Mouse (Mus musculus) spleen, postnatal 10 days (tissue): ENCODE data around the gene Ttll5.

Experiments used
- DNase-seq, 2 experiments: peaks; one replicate each; pipeline ENCODE4 v3.0.0; 2021 to 2022; ENCODE audit warnings: low spot score in 2 of 2

Ttll5 gene

DNA sequence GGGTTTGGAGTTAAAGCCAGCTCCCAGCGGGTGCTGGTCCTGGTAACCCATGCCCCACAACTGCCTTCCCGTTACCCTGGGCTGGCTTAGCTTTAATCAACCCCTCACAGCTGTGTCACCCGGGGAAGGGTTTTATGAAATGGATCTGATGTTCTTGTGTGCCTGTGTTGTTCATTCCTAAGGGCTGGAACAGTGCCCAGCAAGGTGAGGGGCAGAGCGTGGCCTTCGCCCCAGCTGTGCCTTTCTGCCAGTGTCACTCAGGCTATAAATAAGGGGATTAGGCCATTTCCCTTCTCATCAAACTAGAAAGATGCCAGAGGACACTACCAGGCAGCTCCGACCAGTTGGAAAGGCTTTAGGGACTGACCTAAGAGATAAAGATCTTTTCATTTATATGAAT is 225.4 kb downstream of the Ttll5 start:
- DNase-seq: no peak

DNA sequence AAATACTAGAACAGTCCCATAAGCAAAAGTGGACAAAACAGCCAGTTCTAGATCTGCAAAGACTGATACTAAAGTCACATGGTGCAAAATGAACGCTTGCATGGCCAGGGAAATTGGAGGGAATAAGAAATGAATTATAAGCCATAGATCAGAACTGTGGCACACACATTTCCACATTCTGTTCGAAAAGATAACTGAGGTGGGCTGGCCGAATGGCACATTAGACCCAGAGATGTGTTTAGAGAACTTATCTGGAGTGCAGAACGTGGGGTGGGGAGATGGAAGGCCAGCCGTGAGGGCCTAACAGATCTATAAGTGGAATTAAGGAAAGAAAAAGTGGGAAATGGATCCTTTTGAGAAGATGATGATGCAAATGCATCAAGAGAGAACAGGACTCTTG is 227.0 kb downstream of the Ttll5 start:
- no peak for DNase-seq

DNA sequence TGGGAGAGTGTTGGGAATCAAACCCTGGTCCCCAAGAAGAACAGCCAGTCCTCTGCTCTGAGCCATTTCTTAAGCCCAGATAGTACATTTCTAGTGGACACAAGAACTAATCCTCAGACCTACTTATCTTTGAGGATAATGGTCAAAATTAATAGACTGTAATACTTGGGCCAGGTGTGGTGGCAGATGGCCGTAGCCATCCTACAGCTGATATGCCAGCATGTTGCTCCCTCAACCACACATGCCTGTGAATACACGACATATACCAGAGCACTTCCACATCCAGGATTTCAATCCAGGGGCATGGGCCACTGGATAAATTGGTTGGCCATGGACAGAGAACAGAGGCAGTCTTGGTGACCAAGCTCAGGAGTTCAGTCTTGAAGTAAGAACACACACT is 230.8 kb downstream of the Ttll5 start:
- DNase-seq: no peak

DNA sequence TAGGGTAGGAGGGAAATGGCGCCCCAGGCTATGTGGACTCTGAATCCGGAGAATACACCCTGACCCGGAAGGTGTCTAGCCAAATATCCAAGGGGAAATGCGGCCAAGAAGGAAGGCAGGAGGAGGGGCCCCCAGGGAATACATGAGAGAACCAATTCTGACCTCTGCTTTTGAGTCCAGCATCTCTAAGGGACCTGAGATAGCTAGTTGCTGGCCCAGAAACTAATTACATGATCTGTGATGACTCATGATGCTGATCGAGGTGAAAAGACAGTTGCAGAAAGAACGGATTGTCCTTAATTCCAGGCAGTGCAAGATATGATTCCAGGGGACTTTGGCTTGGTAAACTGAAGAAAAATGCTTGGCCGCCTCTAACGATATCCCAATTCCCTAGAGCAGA is 232.5 kb downstream of the Ttll5 start:
- DNase-seq: no peak

DNA sequence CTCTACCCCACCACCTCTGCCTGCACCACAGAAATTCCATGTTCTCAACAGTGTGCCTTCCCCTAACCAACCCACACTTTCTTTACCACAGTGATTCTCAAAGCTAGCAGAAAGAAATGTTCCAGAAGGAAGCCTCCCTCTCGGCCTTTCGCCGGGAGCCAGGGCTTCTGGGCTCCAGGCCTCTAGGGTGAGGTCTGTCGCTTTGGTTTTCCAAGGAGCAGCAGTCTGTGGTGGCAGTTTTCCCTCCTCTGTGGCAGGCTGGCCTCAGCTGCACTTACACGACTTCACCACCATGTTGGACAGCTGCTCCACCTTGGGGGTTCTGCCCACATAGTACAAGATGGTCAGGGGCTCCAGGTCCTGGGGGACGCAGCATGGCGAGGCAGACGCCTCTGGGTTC is 233.1 kb downstream of the Ttll5 start:
- DNase-seq: no peak

DNA sequence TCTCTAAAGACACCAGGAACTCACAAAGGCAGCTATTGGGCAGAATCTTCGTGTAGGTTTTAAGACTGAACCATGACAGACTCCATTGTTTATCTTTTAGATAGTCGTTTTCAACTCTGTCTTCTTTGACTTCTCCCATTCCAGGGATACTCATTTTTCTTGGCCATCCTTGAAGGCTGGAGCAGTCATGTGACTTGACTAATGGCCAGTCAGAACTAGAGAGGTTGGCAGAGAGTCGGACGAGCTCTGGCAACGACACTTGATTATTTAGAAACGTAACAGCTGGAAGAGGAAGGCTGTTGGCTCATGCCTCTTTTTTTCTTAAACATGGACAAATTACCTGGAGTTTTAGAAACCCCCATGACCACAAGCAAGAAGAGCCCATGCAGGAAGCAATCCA is 234.9 kb downstream of the Ttll5 start:
- no peak for DNase-seq

DNA sequence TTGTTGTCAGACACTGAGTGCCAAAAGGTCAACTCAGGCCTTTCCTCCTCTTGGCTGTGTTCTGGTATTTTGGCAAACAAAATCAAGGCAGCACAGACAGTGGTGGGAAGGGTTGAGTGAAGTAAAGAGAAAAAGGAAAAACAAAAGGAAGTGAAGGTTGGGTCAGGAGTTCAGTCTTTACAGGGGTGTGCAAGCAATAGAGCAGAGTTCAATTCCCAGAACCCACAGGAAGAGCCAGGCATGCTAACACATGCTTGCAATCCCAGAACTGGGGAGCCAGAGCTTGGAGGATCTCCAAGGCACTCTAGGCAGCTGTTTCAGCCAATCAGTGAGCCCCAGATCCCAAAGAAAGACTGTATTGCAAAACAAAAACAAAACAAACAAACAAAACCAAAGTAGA is 240.3 kb downstream of the Ttll5 start:
- no peak for DNase-seq

DNA sequence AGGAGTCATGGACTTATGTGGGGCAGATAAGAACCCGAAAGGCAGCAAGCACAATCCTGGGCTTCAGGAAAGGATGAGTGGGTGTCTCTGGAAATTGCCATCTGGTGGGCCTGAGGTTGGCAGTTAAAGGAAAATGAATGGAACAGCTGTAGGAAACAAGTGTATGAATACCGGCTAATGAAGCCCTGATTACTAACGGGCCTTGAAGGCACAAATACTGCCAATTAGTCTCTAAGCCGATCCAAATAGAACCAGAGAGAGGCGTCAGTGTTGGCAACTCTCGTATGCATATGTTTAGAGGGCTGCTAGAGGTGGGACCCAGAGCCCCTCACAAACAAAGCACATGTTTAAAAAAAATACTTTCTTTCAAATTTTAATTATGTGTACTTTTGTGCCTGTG is 247.0 kb downstream of the Ttll5 start:
- no peak for DNase-seq

DNA sequence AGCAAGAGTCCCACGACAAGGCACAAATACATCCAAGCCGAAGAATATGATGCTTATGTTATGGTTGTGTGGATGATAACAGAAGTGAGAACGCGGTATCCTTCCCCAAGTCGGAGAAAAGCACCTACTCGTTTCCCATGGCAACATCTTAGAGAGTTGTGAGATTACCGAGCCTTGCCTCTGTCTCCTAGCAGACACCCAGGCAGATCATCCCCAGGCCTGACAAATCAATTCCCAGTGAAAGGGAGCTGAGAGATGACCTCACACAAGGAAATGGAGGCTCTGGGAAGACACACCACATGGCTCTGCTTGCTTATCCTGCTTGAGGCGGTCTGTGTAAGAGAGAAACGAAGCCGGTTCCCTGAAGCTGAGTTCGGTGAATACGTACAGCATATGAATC is 250.2 kb downstream of the Ttll5 start:
- no peak for DNase-seq

DNA sequence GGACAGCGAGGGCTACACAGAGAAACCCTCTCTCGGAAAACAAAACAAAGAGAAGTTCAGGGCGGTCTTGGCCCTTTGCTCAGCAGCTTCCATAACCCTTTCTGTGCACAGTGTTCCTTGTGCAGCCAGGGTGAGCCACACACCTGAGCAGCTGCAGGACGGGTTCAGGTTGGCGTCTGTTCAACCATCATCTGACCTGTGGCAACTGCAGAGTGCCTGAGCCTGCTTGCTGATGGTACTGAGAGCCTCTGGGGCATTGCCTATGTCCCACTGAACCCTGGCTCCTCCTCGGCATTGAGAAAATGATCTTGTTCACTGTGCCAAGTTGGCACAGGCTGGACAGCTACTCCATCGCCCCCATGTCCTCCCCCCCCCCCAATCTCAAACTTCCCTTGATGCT is 250.9 kb downstream of the Ttll5 start:
- DNase-seq: no peak

DNA sequence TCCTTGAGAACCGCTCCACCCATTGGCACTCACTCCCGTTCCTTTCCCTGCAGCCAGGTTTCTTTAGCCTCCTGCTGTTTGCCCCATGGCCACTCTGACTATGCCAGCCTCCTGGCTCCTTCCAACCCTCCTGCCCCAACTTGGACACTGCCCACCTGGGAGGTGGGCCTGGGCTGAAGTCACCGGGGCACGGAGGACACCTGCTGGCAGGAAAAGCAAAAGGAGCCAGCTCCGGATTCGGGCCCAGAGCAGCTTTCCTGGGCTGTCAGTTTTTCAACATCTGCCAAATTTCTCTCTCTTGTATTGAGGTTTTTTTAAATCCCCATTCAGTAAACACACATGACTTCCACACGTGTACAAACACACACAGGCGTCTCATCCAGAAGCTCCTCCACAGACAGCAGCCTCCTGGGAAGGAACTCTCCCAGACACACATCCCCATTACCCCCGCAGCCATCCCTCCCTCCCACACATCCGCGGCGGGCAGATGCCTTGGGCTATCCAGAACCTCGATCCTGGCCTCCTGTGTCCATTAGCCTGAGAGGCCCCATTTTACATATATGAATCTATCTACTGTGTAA is 252.0 kb downstream of the Ttll5 start:
- no peak for DNase-seq

DNA sequence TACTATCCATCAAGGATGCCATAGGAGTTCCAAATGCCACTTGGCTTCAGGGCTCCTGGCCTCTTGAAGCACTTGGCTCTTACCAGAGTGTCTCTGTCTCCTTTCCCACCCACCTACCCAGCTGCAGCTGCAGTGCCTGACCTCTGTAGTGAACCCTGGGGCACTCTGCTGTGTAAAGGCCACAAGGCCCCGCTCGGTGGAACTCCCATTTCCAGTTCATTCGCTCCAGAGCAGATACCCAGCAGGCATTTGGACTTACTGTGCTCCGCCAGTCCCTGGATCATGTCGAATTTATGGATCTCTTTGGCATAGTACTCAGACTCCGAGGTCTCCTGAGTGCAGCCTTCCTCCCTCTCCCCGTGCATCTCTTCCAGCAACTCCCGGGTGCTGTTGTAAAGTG is 252.9 kb downstream of the Ttll5 start:
- no peak for DNase-seq

DNA sequence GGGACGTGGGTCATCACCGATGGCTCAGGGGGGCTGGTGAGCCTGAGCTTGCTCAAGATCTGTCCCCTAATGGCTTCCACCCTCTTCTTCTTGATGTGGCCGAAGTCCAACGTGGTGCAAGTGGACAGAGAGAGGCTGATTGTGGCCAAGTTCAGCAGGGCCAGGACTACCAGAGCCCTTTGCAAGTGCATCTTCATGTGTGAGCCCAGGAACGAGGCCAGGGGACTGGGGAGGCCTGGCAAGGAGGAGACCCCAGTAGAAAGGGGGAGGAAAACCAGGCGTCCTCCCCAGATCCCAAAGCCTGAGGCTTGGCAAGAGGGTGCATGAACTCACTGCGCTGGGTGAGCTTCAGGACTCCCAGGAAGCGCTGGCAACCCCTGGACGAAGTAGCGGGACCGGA is 253.3 kb downstream of the Ttll5 start:
- DNase-seq: no peak

DNA sequence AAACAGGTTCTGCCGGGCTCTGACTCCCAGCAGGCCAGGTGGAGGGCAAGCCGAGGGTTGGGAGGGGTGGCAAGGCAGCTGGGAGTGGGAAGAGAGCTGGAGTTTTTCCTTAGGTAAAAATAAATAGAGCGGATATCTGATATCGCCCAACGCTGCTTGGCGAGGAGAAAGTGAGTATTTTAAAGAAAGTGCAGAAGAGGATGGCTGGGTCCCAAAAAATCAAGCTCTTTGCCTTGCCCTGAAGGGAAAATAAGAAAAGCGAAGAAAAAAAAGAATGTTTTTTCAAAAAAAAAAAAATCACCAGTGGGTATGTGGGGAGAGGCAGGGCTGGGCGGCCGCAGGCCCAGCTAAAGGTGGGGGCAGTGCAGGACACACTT is 253.7 kb downstream of the Ttll5 start:
- no peak for DNase-seq

DNA sequence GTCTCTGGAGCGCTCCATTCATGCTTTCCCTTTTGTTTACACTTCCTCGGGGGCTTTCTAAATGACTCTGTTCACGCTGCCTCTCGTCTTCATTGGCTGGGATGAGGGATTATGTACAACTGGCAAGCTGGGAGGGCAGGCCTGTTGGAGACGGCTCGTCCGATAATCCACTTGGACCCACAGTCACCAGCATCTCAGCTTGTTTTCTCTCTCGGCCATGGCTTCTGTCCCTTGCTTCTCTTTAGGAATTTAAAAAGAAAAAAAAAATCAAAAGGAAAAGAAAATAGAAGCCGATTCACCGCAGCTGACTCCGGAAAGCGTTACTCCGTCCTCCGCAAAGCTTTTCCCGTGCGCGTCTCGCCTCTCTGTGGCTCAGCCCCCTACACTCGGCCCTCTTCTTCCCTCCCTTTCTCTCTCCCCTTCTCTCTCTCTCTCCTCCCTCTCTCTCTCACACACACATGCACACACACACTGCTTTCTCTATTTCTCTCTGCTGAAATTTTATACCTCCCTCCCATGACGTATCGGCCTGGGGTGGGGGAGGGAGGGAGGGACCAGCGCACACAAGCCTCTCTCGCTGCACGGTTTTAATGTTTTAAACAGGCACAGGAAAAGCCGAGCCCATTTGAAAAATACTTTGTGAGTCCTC is 254.2 kb downstream of the Ttll5 start, which contains the start of gene Tgfb3:
Tgfb3 (minus strand) TSS at position 489 of the 649 bp plus-strand sequence.
- no peak for DNase-seq

DNA sequence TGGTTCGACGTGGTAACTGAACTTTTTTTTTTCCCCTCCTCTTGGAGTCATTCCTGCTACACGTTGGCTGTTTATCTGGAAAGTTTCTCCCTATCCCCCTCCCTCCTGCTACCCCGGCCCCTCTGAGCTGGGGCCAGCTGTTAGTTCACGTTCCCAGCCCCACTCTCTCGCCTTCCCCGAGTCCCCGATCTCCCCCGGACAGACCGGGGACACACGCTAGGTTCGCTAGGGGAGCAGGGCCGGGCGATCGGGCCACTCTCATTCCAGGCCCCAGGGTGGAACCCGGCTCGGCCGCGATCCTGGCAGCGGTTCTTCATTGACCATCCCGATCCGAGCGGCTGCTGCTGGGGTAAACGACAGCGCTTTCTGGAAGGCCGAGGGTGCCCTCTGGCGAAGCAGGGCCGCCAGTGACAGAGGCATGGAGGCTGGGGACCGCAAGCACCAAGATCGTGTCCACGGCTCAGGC is 254.8 kb downstream of the Ttll5 start:
- DNase-seq: peak; percentile 64 to 84

DNA sequence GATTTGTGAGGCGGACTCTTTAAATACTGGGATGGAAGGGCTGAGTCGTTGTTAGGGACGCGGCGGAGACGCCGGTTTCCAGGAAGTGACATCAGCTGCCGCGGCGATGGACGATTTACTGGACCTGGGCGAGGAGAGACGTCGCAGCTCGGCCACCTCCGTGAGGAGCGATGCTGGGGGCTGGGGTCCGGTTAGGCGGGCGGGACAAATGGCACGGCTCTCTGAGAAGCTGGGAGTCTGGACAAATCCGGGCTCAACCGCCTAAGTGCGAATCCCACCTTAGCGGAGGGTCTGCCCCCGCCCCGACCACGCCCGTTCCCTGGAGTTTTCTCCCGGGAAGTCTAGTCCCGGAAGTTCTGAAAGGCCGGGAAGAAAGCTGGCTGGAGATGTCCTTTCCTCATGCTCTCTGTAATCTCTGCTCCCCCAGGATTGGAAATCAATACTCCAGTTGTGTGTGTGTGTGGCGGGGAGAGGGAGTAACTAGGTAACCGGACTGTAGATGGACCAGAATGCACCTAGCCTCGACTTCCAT is 258.1 kb downstream of the Ttll5 start, which contains the start of gene Ift43:
Ift43 (plus strand) TSS at position 61 of the 532 bp plus-strand sequence.
- DNase-seq: peak in 1 of 2 experiments; percentile 50

DNA sequence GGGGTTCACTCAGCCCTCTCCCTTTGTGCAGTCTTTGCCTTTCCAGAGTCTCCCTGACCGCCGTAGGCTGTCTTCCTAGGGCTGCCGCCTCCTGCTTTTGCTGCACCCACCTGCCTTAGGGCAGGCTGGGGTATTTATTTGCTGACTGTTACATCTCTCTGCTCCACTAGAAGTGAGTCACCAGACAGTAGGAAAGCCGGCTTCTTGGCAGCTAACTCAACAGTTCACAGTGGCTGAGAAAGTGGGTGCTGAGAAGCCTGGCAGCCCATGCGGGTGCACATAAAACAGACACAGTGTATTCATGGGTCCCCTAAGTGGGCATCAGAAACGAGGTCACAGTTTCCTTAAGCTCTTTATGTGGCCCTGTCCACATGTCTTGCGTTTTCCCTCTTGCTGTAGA is 261.4 kb downstream of the Ttll5 start:
- DNase-seq: no peak

DNA sequence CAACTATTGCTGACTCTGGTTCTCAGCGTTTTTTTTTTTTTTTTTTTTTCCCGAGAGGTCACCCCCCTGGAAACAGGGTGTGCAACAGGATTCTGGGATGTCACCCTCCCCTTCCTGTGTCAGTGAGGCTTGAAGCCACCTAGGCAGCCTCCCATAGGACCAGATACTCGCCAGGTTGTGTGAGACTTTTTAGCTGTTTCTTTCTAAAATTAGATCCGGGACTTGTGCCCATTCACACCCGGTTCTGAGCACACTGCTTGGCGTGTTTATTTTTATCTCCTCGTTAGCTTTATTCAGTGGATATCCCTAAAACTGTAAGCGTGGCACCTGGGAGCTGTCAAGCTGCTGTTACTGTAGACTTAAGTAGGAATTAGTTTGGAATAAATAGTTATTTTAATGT is 262.1 kb downstream of the Ttll5 start:
- no peak for DNase-seq

DNA sequence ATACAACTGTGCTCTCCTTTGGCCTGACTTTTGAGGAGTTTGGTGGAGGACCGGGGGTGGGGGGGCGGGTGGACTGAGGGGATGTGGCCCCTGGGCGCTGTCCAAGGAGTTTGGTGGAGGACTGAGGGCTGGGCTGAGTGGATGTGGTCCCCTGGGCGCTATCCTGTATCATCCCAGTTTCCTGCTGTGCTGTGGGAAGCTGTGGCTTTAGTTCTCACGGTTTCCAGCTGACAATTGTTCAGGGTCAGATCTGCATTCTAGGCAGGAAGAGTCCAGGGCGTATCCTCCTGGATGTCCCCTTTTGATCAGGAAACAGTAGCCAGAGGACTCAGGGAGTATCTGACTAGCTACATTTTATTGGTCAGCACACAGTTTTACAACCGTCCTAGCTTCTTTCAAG is 263.6 kb downstream of the Ttll5 start:
- no peak for DNase-seq

DNA sequence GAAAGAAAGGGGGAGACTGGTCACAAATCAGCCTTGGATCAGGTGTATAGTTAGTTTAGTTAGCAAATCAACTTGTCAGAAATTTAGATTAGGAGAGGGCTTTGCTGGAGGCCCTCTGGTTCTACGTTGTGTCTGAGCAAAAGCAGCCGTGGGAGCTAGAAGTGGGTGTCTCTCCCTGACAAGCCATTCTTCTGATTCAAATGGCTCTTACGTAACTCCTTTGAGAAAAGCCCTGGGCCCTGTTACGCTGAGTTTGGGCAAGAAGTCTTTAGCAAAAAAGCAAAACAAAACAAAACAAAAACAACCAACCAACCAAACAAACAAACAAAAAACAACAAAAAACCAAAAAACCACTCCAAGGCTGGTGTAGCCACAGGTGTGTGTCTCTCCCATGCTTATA is 266.3 kb downstream of the Ttll5 start:
- DNase-seq: no peak

DNA sequence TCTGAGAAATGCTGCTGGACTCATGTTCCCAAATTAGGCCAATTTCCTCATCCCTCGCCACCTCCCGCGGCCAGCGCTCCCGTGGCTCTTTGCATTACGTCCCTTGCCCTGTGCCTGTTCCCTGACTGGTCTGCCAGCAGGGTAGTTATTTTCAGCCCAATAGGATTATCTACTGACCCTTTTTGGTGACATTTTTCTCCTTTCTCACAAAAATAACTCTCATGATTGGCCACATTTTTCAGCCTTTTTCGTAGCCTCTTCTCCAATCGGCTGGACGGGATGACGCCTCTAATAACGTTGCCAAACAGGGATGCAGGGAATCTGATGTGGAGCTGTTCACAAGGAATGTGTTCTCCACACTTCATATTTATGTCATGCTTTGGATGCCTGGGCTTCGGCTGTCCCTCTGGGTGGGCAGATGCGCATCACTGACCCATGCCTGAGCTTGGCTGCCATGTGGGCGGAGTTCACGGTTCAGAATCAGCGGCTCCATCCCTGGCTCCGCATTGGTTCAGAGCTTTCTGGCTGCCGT is 267.2 kb downstream of the Ttll5 start:
- no peak for DNase-seq

DNA sequence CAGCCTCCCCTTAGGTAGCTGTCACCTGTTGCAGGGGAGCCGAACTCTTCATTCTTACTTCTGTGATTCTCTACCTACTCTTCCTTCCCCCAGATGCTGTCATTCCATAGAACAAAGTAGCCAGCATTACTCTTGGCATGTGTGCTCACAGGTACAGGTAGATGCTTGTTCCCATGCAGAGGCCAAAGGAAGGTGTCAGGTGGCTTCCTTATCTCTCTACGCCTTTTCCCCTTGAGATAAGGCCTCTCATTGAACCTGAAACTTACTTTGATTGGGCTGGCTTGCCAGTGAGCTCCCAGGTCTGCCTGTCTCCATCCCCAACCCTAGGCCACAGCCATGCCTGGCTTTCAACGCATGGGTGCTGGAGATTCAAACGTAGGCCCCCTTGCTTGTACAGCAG is 269.6 kb downstream of the Ttll5 start:
- DNase-seq: no peak
